Mouse (Mus musculus) lung, embryonic 15.5 days (tissue): Measurements from ENCODE around the gene Rgl2. TPM values are rescaled to one million over a fixed set of nuclear protein-coding genes. Genes with fewer than 3 reads are reported as not detected.

Experiments used
- ATAC-seq: fragments of 200-750 bp; cut with Nextera tagmentation; 2 replicates; pipeline ENCODE4 v1.8.0; 2017; ENCODE audit warnings: moderate number of reproducible peaks, borderline replicate concordance; ENCODE audit not compliant: low FRiP score, low TSS enrichment; ENCODE audit errors: extremely low read depth
- H3K27ac ChIP-seq: fragments of 300-500 bp; sonication (generic); 2 replicates; pipeline ENCODE4 v1.5.1; 2015; ENCODE audit warnings: moderate library complexity, mild to moderate bottlenecking, inconsistent platforms
- H3K27me3 ChIP-seq: fragments of 300-500 bp; sonication (generic); 2 replicates; pipeline ENCODE4 v1.6.1; 2015; ENCODE audit warnings: inconsistent platforms
- H3K36me3 ChIP-seq: fragments of 300-500 bp; sonication (generic); 2 replicates; pipeline ENCODE4 v1.6.1; 2015; ENCODE audit warnings: inconsistent platforms
- H3K4me1 ChIP-seq: fragments of 300-500 bp; sonication (generic); 2 replicates; pipeline ENCODE4 v1.6.1; 2015; ENCODE audit warnings: inconsistent platforms
- H3K4me2 ChIP-seq: fragments of 300-500 bp; sonication (generic); 2 replicates; pipeline ENCODE4 v1.6.1; 2015; ENCODE audit warnings: inconsistent platforms, mild to moderate bottlenecking, moderate library complexity
- H3K4me3 ChIP-seq: fragments of 300-500 bp; sonication (generic); 2 replicates; pipeline ENCODE4 v1.5.1; 2015; ENCODE audit warnings: mild to moderate bottlenecking, inconsistent platforms
- H3K9ac ChIP-seq: fragments of 300-500 bp; sonication (generic); 2 replicates; pipeline ENCODE4 v1.6.1; 2015; ENCODE audit warnings: inconsistent platforms
- H3K9me3 ChIP-seq: fragments of 300-500 bp; sonication (generic); 2 replicates; pipeline ENCODE4 v1.6.1; 2016; ENCODE audit warnings: inconsistent platforms
- WGBS: fragments of 180-500 bp; shearing (Covaris S2); methylation state at CpG from one replicate; pipeline ENCODE4 v1.1.7; 2015; 5-methylcytosine and 5-hydroxymethylcytosine counted together
- polyA plus RNA-seq: library from polyadenylated mRNA; unstranded; fragments of >200 nt; fragmentation: Nextera tagmentation; extraction: Ambion mirVana; gene quantifications from 2 replicates; pipeline ENCODE4 v1.2.1, GENCODE M21; 2015

Rgl2 gene
- polyA plus RNA-seq, 1 experiment from 2014 or later: 57.8 TPM

DNA sequence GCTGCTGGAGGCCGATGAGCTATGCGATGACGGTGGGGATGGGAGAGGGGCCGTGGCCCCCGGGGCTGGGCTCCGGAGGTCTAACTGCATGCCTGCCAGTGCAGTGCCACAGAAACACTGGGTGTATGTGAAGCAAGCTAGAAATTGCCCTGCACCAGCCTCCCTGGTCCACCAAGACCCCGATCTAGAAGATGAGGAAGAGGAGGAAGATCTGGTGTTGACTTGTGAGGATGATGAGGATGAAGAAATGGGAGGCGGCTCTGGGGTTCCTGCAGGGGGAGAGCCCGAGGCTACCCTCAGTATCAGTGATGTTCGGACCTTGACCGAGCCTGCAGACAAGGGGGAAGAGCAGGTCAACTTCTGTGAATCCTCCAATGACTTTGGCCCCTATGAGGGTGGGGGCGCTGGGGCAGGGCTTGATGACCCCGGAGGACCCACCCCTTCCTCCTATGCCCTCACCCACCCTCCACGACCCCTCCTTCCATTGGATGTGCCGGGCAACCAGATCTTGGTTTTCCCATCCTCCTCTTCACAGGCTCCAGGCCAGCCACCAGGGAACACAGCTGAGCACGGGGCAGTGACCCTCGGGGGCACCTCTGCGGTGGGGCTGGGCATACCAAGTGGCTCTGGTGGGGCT, 11.6 kb upstream of the Rgl2 start:
- ATAC-seq: no peak
- Histone ChIP-seq H3K27me3 (no peaks in the 10 kb centered on the region), H3K9ac (no peak overlapping the region), H3K4me1 (peaks cover 50% of the 10 kb centered on the region), H3K27ac (no peak overlapping the region), H3K36me3 (peaks cover 30% of the 10 kb centered on the region), H3K9me3 (no peaks in the 10 kb centered on the region), H3K4me2 (no peak overlapping the region), H3K4me3 (no peak overlapping the region; the same call in 1 of the 2 replicates)
- 80% methylated on average over 18 of the region's 18 CpGs for WGBS

DNA sequence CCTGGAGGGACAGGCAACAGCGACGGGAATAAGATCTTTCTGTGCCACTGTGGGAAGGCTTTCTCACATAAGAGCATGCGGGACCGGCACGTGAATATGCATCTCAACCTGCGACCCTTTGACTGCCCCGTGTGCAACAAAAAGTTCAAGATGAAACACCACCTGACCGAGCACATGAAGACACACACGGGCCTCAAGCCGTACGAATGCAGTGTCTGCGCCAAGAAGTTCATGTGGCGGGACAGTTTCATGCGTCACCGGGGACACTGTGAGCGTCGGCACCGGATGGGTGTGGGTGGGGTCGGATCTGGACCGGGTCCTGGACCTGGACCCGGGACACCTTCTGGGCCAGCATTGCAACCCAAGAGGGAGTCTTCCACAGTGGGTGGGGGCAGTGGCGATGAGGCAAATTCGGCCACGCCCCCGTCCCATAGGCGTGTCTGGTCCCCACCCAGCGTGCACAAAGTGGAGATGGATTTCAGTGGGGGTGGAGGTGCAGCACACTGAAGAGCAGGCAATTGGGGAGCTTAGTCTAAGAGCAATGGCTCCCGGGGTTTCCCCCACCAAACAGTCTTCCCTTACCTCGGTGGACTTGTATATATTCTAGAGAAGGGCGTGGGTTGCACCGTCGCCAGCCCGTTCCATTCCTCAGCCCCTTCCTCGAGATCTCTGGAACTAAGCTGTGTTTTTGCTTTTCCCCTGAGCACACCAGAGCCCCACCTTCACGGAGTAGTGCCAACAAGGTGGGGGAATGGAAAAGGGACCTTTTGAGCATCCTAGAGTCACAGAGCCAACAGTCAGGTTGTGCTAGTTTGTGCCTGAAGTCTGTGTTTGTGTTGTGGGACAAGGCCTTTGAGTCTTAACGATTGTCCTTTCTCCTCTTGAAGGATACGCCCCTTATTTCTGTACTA, 10.8 kb upstream of the Rgl2 start:
- Histone ChIP-seq H3K9me3 (no peaks in the 10 kb centered on the region), H3K4me2 (peak overlapping the region; percentile 97), H3K4me1 (peaks cover 49% of the 10 kb centered on the region), H3K27me3 (no peaks in the 10 kb centered on the region), H3K4me3 (peak overlapping the region; percentile 71), H3K9ac (peak overlapping the region; percentile 75), H3K27ac (peak overlapping the region; percentile 84), H3K36me3 (peaks cover 24% of the 10 kb centered on the region)
- WGBS: 52% methylated on average over 37 of the region's 37 CpGs
- no peak for ATAC-seq

DNA sequence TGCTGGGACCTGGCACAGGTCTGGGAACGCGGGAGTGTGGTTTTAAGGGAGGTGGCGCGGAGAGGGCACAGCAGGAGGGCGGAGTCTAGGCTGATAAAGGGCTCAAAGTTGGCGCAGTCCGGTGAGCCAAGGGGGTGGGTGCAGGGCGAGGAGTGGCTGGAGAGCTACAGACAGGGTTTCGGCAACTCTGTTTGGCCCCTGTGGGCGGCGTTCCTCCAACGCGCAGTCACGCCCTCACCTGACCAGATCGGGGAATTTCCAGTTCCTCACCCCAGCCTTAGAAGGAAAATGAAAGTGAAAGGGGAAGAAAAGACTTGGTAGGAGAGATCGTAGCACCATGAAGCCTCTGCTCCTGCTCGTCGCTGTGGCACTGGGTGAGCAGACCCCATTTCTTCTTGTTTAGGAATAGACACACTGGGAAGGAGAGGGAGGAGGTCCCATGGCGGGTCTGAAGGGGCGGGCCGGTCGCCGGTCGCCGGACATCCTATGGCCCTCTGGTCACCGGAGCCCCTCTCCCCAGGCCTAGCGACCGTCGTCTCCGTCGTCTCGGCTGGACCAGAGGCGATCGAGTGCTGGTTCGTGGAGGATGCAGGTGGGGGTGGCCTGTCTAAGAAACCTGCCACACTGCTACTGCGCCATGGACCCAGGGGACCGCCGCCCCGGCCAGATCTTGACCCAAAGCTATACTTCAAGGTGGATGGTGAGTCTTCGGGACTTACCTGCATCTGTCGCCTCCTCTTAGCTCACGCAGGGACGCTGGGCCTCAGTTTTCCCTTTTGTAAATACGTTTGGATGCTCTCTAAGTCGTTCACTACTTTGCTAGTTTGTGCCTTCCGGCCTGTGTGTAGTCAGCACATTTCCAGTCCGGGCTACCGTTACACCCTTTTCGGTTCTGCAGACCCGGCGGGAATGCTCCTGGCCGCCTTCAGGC, 9.7 kb upstream of the Rgl2 start:
- ATAC-seq: peak; percentile 14
- peak overlapping the region; percentile 97 for H3K4me2 ChIP-seq
- peak overlapping the region; percentile 75 for H3K9ac ChIP-seq
- H3K27me3 ChIP-seq: no peaks in the 10 kb centered on the region
- H3K4me3 ChIP-seq: peak overlapping the region; percentile 71
- under 1% methylated on average over 51 of the region's 52 CpGs for WGBS
- H3K27ac ChIP-seq: peak overlapping the region; percentile 84
- H3K9me3 ChIP-seq: no peaks in the 10 kb centered on the region
- H3K36me3 ChIP-seq: peaks cover 13% of the 10 kb centered on the region; the same call in 1 of the 2 replicates
- H3K4me1 ChIP-seq: peaks cover 44% of the 10 kb centered on the region

DNA sequence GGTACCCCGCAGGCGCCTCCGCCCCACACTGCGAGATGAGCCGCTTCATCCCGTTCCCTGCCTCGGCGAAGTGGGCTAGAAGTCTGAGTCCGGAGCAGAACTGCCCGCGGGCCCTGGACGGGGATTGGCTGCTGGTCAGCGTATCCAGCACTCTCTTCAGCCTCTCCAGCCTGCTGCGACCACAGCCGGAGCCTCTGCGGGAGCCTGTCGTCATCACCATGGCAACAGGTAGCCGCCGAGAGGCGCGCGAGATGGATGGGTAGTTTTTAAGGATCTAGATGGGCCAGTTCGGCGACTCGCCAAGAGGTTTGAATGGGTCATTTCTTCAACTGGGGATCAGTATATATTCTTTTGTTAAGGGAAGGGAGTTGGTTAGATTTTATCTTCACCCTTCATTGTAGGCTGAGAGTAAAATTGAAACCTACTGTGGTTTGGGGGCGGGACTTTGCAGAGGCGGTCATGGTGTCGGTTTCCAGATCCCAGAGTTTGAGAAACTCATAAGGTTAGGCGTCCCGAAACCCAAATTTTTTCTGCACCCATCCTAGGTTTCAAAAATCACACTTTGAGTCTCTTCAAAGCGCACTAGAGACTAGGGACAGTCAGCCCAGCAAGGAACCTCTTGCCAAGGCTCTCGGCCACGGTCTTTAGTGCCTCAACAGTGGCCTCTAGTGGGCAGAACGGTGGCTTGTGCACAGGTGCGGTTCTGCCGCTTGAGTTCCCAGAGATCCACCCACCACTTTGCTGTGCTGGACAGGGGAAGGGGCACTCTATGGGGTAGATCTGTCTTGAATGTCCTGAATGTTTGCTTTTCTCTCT, 8.9 kb upstream of the Rgl2 start:
- peak; percentile 27; the same call in 1 of the 2 replicates for ATAC-seq
- Histone ChIP-seq H3K4me1 (peaks cover 36% of the 10 kb centered on the region), H3K9ac (peak overlapping the region; percentile 75), H3K4me2 (peak overlapping the region; percentile 97), H3K27ac (peak overlapping the region; percentile 84), H3K4me3 (peak overlapping the region; percentile 71), H3K9me3 (no peaks in the 10 kb centered on the region), H3K27me3 (no peaks in the 10 kb centered on the region), H3K36me3 (peaks cover 13% of the 10 kb centered on the region)
- under 1% methylated on average over 36 of the region's 36 CpGs for WGBS

DNA sequence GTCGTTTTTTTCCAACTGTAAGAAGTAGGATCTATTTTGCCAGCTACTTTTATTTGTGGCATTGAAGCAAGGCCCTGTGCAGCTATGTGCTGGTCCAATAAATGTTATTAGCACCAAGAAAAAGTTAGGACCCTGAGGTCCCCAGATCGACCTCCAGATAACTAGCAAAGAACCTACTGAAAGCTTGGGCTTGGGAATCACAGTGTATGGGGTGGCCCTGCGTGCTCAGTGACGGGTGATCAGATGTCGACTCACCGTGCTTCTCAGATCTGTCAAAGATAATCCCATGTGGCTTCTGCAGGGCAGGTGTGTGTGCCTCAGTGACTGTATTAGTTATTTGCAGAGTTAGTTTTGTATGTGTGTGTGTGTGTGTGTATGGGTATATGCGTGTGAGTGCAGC, 8.0 kb upstream of the Rgl2 start:
- no peak for ATAC-seq
- Histone ChIP-seq H3K4me1 (peaks cover 36% of the 10 kb centered on the region), H3K36me3 (peaks cover 20% of the 10 kb centered on the region), H3K4me3 (no peak overlapping the region), H3K9me3 (no peaks in the 10 kb centered on the region), H3K9ac (no peak overlapping the region), H3K4me2 (no peak overlapping the region), H3K27ac (no peak overlapping the region), H3K27me3 (no peaks in the 10 kb centered on the region)
- 80% methylated on average over 7 of the region's 7 CpGs for WGBS

DNA sequence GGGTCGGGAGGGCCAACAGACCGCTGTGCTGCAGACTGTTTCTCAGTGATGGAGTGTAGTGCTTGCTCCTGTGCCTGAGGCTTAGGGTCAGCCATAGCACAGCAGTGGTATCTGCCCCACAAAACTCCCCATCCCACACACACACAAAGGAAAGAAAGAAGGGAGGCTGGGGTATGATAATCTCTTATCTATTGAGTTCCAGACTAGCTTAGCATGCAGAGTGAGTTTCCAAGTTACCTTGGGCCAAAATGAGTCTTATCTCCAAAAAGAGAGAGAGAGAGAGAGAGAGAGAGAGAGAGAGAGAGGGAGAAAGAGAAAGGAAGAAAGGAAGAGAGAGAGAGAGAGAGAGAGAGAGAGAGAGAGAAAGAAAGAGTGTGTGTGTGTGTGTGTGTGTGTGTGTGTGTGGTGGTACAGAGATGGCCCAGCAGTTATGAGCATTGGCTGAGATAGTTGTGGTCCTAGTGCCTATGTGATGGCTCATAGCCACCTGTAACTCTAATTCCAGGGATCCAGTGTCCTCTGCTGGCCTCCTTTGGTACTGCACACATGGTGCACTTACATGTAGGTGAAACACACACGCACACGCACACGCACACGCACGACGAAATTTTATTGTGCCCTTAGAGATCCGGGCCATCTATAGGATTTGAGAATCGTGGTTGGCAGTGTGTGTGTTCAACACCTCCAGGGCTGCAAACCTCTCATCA, 4.6 kb upstream of the Rgl2 start:
- H3K4me2 ChIP-seq: no peak overlapping the region
- ATAC-seq: no peak
- H3K9me3 ChIP-seq: no peaks in the 10 kb centered on the region
- no peak overlapping the region for H3K9ac ChIP-seq
- WGBS: 75% methylated on average over 10 of the region's 10 CpGs
- no peak overlapping the region for H3K4me3 ChIP-seq
- peaks cover 21% of the 10 kb centered on the region for H3K4me1 ChIP-seq
- H3K27me3 ChIP-seq: no peaks in the 10 kb centered on the region
- H3K36me3 ChIP-seq: peaks cover 12% of the 10 kb centered on the region; the same call in 1 of the 2 replicates
- no peak overlapping the region for H3K27ac ChIP-seq

DNA sequence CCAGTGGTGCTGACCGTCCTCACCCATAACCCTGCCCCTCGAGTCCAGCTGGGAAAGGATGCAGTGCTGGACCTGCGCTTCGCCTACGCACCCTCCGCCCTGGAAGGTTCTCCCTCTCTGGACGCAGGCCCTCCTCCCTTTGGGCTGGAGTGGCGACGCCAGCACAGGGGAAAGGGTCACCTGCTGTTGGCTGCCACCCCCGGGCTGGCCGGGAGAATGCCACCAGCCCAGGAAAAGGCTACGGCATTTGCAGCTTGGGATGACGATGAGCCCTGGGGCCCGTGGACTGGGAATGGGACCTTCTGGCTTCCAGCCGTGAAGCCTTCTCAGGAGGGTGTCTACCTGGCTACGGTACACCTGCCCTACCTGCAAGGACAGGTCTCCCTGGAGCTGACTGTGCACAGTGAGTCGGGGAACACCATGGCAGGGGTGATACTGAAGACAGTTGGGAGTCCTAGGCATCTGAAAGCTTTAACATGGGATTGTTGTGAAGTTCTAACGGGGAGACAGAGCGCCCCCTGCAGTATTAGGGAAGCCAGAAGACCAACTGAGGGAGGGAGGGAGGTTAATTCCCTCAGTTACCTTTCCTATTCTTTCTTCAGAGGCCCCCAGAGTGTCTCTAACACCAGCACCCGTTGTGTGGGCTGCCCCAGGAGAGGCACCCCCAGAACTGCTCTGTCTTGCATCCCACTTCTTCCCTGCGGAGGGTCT, 3.8 kb upstream of the Rgl2 start:
- Histone ChIP-seq H3K27ac (no peak overlapping the region), H3K4me1 (peaks cover 14% of the 10 kb centered on the region), H3K4me2 (no peak overlapping the region), H3K9me3 (no peaks in the 10 kb centered on the region), H3K36me3 (peaks cover 12% of the 10 kb centered on the region; the same call in 1 of the 2 replicates), H3K4me3 (no peak overlapping the region), H3K9ac (no peak overlapping the region), H3K27me3 (no peaks in the 10 kb centered on the region)
- ATAC-seq: no peak
- 83% methylated on average over 21 of the region's 21 CpGs for WGBS

DNA sequence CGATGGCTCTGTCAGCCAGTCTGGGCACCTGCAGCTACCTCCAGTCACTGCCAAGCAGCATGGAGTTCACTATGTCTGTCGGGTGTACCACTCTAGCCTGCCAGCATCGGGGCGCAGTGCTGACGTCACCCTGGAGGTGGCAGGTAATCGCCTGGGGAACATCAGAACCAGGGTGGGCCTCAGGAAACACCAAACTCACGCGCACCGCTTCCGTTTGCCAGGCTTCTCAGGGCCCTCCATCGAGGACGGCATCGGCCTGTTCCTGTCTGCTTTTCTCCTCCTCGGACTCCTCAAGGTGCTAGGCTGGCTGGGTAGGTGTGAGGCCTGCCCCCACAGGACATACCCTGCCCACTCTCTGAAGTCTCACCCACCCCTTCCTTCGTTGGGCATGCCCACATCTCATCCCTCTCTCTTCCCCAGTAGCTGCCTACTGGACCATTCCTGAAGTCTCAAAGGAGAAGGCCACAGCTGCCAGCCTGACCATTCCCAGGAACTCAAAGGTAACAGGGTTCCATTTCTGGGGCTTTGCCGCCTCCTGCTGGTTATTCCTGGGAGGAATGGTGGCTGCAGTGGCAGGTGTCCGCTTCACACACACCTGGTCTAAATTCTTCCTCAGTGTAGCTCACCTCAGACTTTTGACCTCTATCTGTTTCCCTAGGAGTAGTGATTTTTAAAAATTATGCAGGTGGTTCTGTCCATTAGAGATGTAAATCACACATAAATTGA, 3.0 kb upstream of the Rgl2 start:
- Histone ChIP-seq H3K9me3 (no peaks in the 10 kb centered on the region), H3K9ac (no peak overlapping the region), H3K4me3 (no peak overlapping the region), H3K27me3 (no peaks in the 10 kb centered on the region), H3K4me1 (peaks cover 21% of the 10 kb centered on the region), H3K4me2 (no peak overlapping the region), H3K27ac (no peak overlapping the region), H3K36me3 (peaks cover 12% of the 10 kb centered on the region; the same call in 1 of the 2 replicates)
- no peak for ATAC-seq
- 70% methylated on average over 17 of the region's 17 CpGs for WGBS

DNA sequence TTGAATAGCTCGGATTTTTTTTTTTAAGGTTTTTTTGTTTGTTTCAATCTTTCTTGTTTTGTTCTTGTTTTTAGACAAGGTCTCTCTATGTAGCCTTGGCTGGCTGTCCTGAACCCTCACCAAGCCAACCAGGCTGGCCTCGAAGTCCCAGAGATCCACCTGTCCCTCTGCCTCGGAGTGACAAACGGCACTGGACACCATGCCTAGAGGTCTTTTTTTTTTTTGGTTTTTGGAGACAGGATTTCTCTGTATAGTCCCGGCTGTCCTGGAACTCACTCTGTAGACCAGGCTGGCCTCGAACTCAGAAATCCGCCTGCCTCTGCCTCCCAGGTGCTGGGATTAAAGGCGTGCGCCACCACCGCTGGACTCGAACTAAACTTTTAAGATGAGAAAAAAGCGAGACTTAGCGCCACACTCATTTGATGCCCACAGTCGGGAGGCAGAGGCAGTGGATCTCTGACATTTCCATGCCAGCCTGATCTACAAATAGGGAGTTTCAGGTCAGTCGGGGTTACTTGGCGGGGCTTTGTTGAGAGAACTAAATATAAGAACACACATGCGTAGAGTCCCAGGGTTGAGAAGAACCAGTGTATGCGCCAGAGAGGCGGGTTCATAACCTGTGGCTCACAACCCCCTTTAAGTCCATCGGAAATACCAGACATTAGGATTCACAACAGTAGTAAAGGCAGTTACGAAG, 944 bp upstream of the Rgl2 start:
- Histone ChIP-seq H3K4me3 (peak overlapping the region; percentile 79), H3K4me2 (peak overlapping the region; percentile 92), H3K4me1 (peaks cover 23% of the 10 kb centered on the region), H3K9ac (peak overlapping the region; percentile 79), H3K9me3 (no peaks in the 10 kb centered on the region), H3K27me3 (no peaks in the 10 kb centered on the region), H3K27ac (0 out of 2 replicates have a peak overlapping the region, but pooled peaks have one; percentile 98), H3K36me3 (peaks cover 26% of the 10 kb centered on the region)
- 57% methylated on average over 21 of the region's 21 CpGs for whole genome bisulfite sequencing
- no peak for ATAC-seq
